In genomic region chr12:46194173-46194572, GRCm38 (mm10) we compare ENCODE assay signal across 16 mouse cellular contexts.
"Had no signal": no experiment of that assay in that cellular context is flagged by ENCODE, and none has a peak within 500 bp of the region (broad histone marks: within the 10 kb centered on the region; RNA-seq: fewer than 3 reads in every experiment).

No protein-coding gene starts in this region.

- H3K9me3 ChIP-seq: neural tube, embryonic 13.5 days; neural tube, embryonic 15.5 days; stomach, embryonic 15.5 days had no signal

- H3K4me3 ChIP-seq: neural tube, embryonic 13.5 days; neural tube, embryonic 15.5 days; stomach, embryonic 15.5 days had no signal

- H3K36me3 ChIP-seq: neural tube, embryonic 13.5 days; neural tube, embryonic 15.5 days; stomach, embryonic 15.5 days had no signal

- H3K27me3 ChIP-seq: neural tube, embryonic 13.5 days; neural tube, embryonic 15.5 days; stomach, embryonic 15.5 days had no signal

- H3K9ac ChIP-seq: neural tube, embryonic 13.5 days; neural tube, embryonic 15.5 days; stomach, embryonic 15.5 days had no signal

- H3K27ac ChIP-seq: neural tube, embryonic 13.5 days; neural tube, embryonic 15.5 days; stomach, embryonic 15.5 days; stomach, postnatal 0 days had no signal

- H3K4me1 ChIP-seq: neural tube, embryonic 13.5 days; neural tube, embryonic 15.5 days; stomach, embryonic 15.5 days had no signal

- DNase-seq: retina, postnatal 1 day; right cerebral cortex, adult 18-20 months; right cerebral cortex, postnatal 14 days; right cerebral cortex, postnatal 25 days; right cerebral cortex, postnatal 4 days; spleen, adult 18-20 months; thymus, adult 18-20 months; thymus, adult 2 months; thymus, postnatal 14 days; thymus, postnatal 25 days; thymus, postnatal 36 days; thymus, postnatal 4 days had no signal

- H3K4me2 ChIP-seq: neural tube, embryonic 13.5 days; neural tube, embryonic 15.5 days; stomach, embryonic 15.5 days had no signal
